Mouse (Mus musculus): ENCODE measurements around the gene Cntn4. TPM values are rescaled to one million over a fixed set of nuclear protein-coding genes. Genes with fewer than 3 reads are reported as not detected.

Cntn4 gene
- polyA plus RNA-seq, 1 experiment from 2014 or later, result 1.0 TPM

GRCm38 (mm10) chr6:106663780-106664651 is 986.6 kb downstream of the Cntn4 start:
- no peak overlapping the region for H3K4me2 ChIP-seq (ENCODE audit: low read depth, severe bottlenecking)
- no peak overlapping the region for H3K4me3 ChIP-seq (ENCODE audit: low read depth, low read length)
- ATAC-seq (ENCODE audit: insufficient number of reproducible peaks, low FRiP score, low TSS enrichment, low read depth) (no peak), DNase-seq (ENCODE audit: low spot score) (peak; percentile 66)
- H3K36me3 ChIP-seq (ENCODE audit: control insufficient read depth, insufficient read depth, low read length), result no peaks in the 10 kb centered on the region
- no peaks in the 10 kb centered on the region for H3K9me3 ChIP-seq (ENCODE audit: control insufficient read depth, low read length)
- no peak overlapping the region for H3K27ac ChIP-seq (replicated peaks; ENCODE audit: low read depth, low read length)
- 35% methylated on average over 6 of the region's 6 CpGs for WGBS
- no peaks in the 10 kb centered on the region for H3K4me1 ChIP-seq (ENCODE audit: control insufficient read depth, insufficient read depth, low read length)
- no peak overlapping the region for H3K9ac ChIP-seq (ENCODE audit: low read length)
- H3K27me3 ChIP-seq (ENCODE audit: control insufficient read depth, insufficient read depth, low read length), result no peaks in the 10 kb centered on the region

- Histone ChIP-seq H3K4me3 (ENCODE audit: low read depth, low read length) (no peak overlapping the region), H3K27ac (replicated peaks; ENCODE audit: low read depth, low read length) (no peak overlapping the region), H3K27me3 (ENCODE audit: control insufficient read depth, insufficient read depth, low read length) (no peaks in the 10 kb centered on the region), H3K4me1 (ENCODE audit: control insufficient read depth, insufficient read depth, low read length) (no peaks in the 10 kb centered on the region), H3K9me3 (ENCODE audit: control insufficient read depth, low read length) (no peaks in the 10 kb centered on the region), H3K4me2 (ENCODE audit: low read depth, severe bottlenecking) (no peak overlapping the region), H3K36me3 (ENCODE audit: control insufficient read depth, insufficient read depth, low read length) (no peaks in the 10 kb centered on the region), H3K9ac (ENCODE audit: low read length) (no peak overlapping the region)
- DNase-seq (ENCODE audit: low spot score), result no peak
- no peak for ATAC-seq (ENCODE audit: insufficient number of reproducible peaks, low FRiP score, low TSS enrichment, low read depth)
- 85% methylated on average over 8 of the region's 8 CpGs for WGBS
Measured at GRCm38 (mm10) chr6:106675581-106675980, 998.1 kb downstream of the Cntn4 start.

DNA sequence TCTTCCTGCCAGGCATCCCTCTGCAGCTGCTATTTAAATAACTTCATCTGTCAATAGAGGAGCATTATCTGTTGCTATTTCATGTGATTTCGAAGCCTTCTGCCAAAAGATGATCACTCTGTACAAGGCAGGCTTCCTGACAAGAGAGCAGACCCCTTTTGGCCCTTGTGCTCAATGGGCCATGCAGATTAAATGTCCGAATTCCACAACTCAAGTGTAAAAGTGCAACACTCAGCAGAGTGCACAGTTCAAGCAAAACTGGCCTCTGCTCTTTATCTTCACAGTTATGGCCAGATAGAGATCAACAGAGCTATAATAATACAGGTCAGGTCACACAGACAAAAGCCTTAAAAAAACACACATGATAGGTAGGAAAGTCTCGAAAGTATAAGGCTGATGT is 1024.5 kb downstream of the Cntn4 start:
- H3K9ac ChIP-seq (ENCODE audit: low read length), result no peak overlapping the region
- WGBS, result 83% methylated on average over 3 of the region's 3 CpGs
- ATAC-seq (ENCODE audit: insufficient number of reproducible peaks, low FRiP score, low TSS enrichment, low read depth), result no peak

DNA sequence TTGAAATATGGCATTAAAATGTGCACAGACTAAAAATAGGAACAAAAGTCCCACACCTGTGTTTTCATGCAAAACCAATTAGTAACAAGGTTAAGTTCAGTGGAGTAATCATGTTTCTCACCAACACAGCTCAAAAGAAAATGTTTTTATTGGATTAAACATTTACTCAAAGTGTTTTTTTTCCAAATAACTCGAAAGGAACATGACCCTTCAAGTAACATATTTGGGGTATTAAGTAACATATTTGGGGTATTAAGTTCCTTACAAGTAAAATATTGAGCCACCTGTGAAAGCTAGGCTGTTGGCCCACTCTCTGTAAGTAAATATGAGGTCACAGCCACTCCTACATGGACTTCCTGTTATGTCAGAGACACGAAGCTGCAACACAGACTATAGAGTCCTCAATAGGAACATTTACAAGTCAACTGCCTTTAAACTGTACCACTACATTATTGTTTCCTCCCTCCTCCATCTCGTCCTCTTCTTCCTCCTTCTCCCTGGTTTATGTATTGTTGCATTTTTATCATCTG is 1028.1 kb downstream of the Cntn4 start:
- H3K9ac ChIP-seq (ENCODE audit: low read length), result no peak overlapping the region
- no peak overlapping the region for H3K27ac ChIP-seq (replicated peaks; ENCODE audit: low read depth, low read length)
- no peak overlapping the region for H3K4me3 ChIP-seq (ENCODE audit: low read depth, low read length)
- H3K36me3 ChIP-seq (ENCODE audit: control insufficient read depth, insufficient read depth, low read length), result no peaks in the 10 kb centered on the region
- no peaks in the 10 kb centered on the region for H3K9me3 ChIP-seq (ENCODE audit: control insufficient read depth, low read length)
- 68% methylated on average over 3 of the region's 3 CpGs for WGBS
- H3K27me3 ChIP-seq (ENCODE audit: control insufficient read depth, insufficient read depth, low read length), result no peaks in the 10 kb centered on the region
- ATAC-seq (ENCODE audit: insufficient number of reproducible peaks, low FRiP score, low TSS enrichment, low read depth) (no peak), DNase-seq (ENCODE audit: low spot score) (no peak)
- no peak overlapping the region for H3K4me2 ChIP-seq (ENCODE audit: low read depth, severe bottlenecking)
- no peaks in the 10 kb centered on the region for H3K4me1 ChIP-seq (ENCODE audit: control insufficient read depth, insufficient read depth, low read length)

More for the DNA sequence above, 1024.5 kb downstream of the Cntn4 start:
- no peak overlapping the region for H3K4me2 ChIP-seq (ENCODE audit: low read depth, severe bottlenecking)
- H3K9me3 ChIP-seq (ENCODE audit: control insufficient read depth, low read length), result no peaks in the 10 kb centered on the region
- DNase-seq (ENCODE audit: low spot score), result no peak
- H3K4me3 ChIP-seq (ENCODE audit: low read depth, low read length), result no peak overlapping the region
- no peaks in the 10 kb centered on the region for H3K4me1 ChIP-seq (ENCODE audit: control insufficient read depth, insufficient read depth, low read length)
- no peaks in the 10 kb centered on the region for H3K27me3 ChIP-seq (ENCODE audit: control insufficient read depth, insufficient read depth, low read length)
- no peak overlapping the region for H3K27ac ChIP-seq (replicated peaks; ENCODE audit: low read depth, low read length)
- H3K36me3 ChIP-seq (ENCODE audit: control insufficient read depth, insufficient read depth, low read length), result no peaks in the 10 kb centered on the region

DNA sequence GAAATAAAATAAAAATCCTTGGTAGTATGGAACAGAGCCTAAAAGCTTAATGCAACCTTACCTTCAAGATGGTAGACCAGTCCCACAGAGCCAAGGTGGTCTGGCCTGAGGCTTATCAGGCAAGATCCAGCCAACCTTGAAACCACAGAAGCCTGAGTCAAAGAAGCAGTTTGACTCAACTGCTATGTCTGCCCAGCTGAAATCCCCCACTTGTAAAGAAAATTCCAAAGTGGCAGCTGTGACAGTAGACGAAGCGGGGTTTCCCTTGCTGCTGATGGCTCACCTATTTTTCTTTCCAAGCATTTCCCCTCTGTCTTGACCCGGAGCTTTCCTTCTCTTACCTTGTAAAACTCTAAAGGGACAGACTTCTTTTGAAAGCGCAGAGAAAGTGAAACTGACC is 1048.2 kb downstream of the Cntn4 start:
- Histone ChIP-seq H3K4me3 (ENCODE audit: low read depth, low read length) (no peak overlapping the region), H3K4me2 (ENCODE audit: low read depth, severe bottlenecking) (no peak overlapping the region), H3K27me3 (ENCODE audit: control insufficient read depth, insufficient read depth, low read length) (no peaks in the 10 kb centered on the region), H3K9ac (ENCODE audit: low read length) (no peak overlapping the region), H3K9me3 (ENCODE audit: control insufficient read depth, low read length) (no peaks in the 10 kb centered on the region), H3K36me3 (ENCODE audit: control insufficient read depth, insufficient read depth, low read length) (no peaks in the 10 kb centered on the region), H3K27ac (replicated peaks; ENCODE audit: low read depth, low read length) (no peak overlapping the region), H3K4me1 (ENCODE audit: control insufficient read depth, insufficient read depth, low read length) (no peaks in the 10 kb centered on the region)
- 87% methylated on average over 4 of the region's 4 CpGs for WGBS
- DNase-seq (ENCODE audit: low spot score) (no peak), ATAC-seq (ENCODE audit: insufficient number of reproducible peaks, low FRiP score, low TSS enrichment, low read depth) (no peak)

DNA sequence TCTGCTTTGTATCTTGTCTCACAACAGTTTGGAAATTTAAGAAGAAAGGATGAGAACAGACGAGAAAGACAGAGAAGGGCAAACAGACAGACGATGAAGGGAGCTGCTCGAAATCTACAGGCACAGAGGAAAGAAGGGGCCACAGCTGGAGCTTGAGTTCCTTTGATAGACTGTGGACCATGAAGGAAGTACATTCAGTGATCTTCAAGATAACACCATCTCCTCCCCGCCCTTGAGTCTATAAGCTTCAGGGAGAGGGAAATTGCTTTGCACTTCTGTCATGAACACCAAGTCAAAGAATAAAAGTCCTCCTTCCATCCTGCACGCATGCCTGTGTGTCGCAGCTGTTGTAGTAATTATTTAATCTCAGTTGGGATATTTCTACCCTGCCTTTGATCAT is 1048.6 kb downstream of the Cntn4 start:
- Histone ChIP-seq H3K36me3 (ENCODE audit: control insufficient read depth, insufficient read depth, low read length) (no peaks in the 10 kb centered on the region), H3K4me2 (ENCODE audit: low read depth, severe bottlenecking) (no peak overlapping the region), H3K4me3 (ENCODE audit: low read depth, low read length) (no peak overlapping the region), H3K27me3 (ENCODE audit: control insufficient read depth, insufficient read depth, low read length) (no peaks in the 10 kb centered on the region), H3K9me3 (ENCODE audit: control insufficient read depth, low read length) (no peaks in the 10 kb centered on the region), H3K4me1 (ENCODE audit: control insufficient read depth, insufficient read depth, low read length) (no peaks in the 10 kb centered on the region), H3K27ac (replicated peaks; ENCODE audit: low read depth, low read length) (no peak overlapping the region), H3K9ac (ENCODE audit: low read length) (no peak overlapping the region)
- no peak for DNase-seq (ENCODE audit: low spot score)
- 87% methylated on average over 6 of the region's 6 CpGs for WGBS
- ATAC-seq (ENCODE audit: insufficient number of reproducible peaks, low FRiP score, low TSS enrichment, low read depth), result no peak

DNA sequence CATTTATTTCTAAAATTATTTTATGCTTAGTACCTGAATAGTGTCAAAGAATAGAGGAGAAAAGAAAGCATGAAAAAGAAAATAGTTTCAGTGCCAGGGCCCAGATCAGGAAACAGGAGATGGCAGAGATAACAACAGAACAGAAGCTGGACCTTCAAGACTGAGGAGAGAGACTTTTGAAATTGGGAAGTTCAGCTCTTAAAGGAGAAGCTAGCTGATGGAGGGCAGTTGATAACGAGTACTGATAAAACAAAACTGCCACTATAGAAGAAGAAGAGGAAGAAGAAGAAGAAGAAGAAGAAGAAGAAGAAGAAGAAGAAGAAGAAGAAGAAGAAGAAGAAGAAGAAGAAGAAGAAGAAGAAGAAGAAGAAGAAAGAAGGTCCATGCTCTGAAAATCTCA is 1050.2 kb downstream of the Cntn4 start:
- Histone ChIP-seq H3K4me1 (ENCODE audit: control insufficient read depth, insufficient read depth, low read length) (no peaks in the 10 kb centered on the region), H3K36me3 (ENCODE audit: control insufficient read depth, insufficient read depth, low read length) (no peaks in the 10 kb centered on the region), H3K27ac (replicated peaks; ENCODE audit: low read depth, low read length) (no peak overlapping the region), H3K4me3 (ENCODE audit: low read depth, low read length) (no peak overlapping the region), H3K9ac (ENCODE audit: low read length) (no peak overlapping the region), H3K9me3 (ENCODE audit: control insufficient read depth, low read length) (no peaks in the 10 kb centered on the region), H3K4me2 (ENCODE audit: low read depth, severe bottlenecking) (no peak overlapping the region), H3K27me3 (ENCODE audit: control insufficient read depth, insufficient read depth, low read length) (no peaks in the 10 kb centered on the region)
- WGBS, result 70% methylated on average over 1 of the region's 1 CpGs
- ATAC-seq (ENCODE audit: insufficient number of reproducible peaks, low FRiP score, low TSS enrichment, low read depth) (no peak), DNase-seq (ENCODE audit: low spot score) (no peak)

DNA sequence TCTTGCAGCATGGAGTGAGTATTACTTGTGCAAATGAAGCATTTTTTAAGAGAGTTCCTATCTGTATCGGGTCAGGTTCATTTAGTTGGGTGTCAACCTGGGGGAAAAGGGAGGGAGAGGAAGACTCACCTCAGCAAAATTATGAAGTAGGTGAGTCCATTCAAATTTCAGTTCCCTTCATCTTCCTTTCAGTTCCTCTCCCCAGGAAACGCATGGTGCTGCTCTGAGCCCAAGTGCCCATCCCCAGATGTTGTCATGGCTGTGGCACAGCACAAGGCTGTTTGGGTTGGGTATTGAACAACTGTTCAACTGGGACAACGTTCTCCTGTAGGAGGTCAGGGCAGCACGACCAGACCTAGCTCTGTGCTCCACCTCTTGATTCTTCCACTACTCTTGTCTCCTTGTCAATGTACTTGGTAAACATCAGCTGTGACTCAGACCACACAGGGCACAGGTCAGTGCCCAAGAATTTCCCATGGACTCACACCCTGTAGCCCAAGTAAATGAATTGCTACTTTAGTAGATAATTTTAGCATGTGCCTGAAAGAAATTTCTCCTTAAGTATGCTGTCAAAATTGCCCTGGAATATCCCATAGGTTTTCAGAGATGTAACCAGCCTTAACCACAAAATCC is 1052.3 kb downstream of the Cntn4 start:
- H3K4me2 ChIP-seq (ENCODE audit: low read depth, severe bottlenecking), result no peak overlapping the region
- H3K4me3 ChIP-seq (ENCODE audit: low read depth, low read length), result no peak overlapping the region
- H3K4me1 ChIP-seq (ENCODE audit: control insufficient read depth, insufficient read depth, low read length), result no peaks in the 10 kb centered on the region
- DNase-seq (ENCODE audit: low spot score) (no peak), ATAC-seq (ENCODE audit: insufficient number of reproducible peaks, low FRiP score, low TSS enrichment, low read depth) (no peak)
- no peak overlapping the region for H3K9ac ChIP-seq (ENCODE audit: low read length)
- H3K27ac ChIP-seq (replicated peaks; ENCODE audit: low read depth, low read length), result no peak overlapping the region
- WGBS, result 79% methylated on average over 4 of the region's 4 CpGs
- no peaks in the 10 kb centered on the region for H3K27me3 ChIP-seq (ENCODE audit: control insufficient read depth, insufficient read depth, low read length)
- no peaks in the 10 kb centered on the region for H3K9me3 ChIP-seq (ENCODE audit: control insufficient read depth, low read length)
- H3K36me3 ChIP-seq (ENCODE audit: control insufficient read depth, insufficient read depth, low read length), result no peaks in the 10 kb centered on the region
